Mouse (Mus musculus): ENCODE measurements around the gene Alpl. TPM values are rescaled to one million over a fixed set of nuclear protein-coding genes. Genes with fewer than 3 reads are reported as not detected.

Gene Alpl
- total and polyA plus RNA-seq, 3 experiments: 62.9 to 164 (median 115) TPM

DNA sequence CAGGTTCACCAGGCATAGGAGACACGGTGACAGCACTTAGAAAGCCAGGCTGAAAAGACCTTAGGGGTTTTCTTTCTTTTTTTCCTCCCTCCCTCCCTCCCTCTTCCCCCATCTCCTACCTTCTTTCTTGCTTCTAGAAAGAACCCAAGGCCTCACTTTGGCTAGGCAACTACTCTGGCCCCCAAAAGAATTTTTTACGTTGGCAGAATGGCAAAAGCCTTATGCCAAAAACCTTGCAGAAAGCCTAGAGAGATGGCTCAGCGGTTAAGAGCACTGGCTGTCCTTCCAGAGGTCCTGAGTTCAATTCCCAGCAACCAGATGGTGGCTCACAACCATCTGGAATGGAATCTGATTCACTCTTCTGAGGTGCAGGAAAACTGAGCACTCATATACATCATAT is 31.6 kb downstream of the Alpl start:
- H3K79me2 ChIP-seq (replicated peaks; ENCODE audit: control insufficient read depth, extremely low read depth, insufficient read depth, poor library complexity, severe bottlenecking): peaks cover 39% of the 10 kb centered on the region
- H3K27ac ChIP-seq (ENCODE audit: insufficient read depth, low read depth): peak overlapping the region; percentile 64
- no peak overlapping the region for H3K4me3 ChIP-seq (replicated peaks in 1 of 3; ENCODE audit: low read depth in 2 of 3, low read length in 2 of 3, poor library complexity in 1 of 3)
- TF ChIP-seq USF2 (conservative IDR thresholded peaks at IDR 0.05; ENCODE audit: low read depth, low read length) (no peak), EP300 (IDR thresholded peaks at IDR 0.05; ENCODE audit: low read length) (no peak), ELF1 (IDR thresholded peaks at IDR 0.05; ENCODE audit: low read depth, low read length) (no peak), MEF2A (IDR thresholded peaks at IDR 0.05; ENCODE audit: borderline replicate concordance, low read depth, low read length) (no peak), E2F4 (IDR thresholded peaks at IDR 0.05; ENCODE audit: insufficient replicate concordance, low read depth, low read length) (no peak), ETS1 (conservative IDR thresholded peaks at IDR 0.05; ENCODE audit: low read depth, low read length) (no peak), SIN3A (IDR thresholded peaks at IDR 0.05; ENCODE audit: low read length) (no peak), MAZ (IDR thresholded peaks at IDR 0.05; ENCODE audit: low read depth, low read length) (no peak), RAD21 (IDR thresholded peaks at IDR 0.05; ENCODE audit: low read depth, low read length) (no peak), PAX5 (IDR thresholded peaks at IDR 0.05; ENCODE audit: low read length) (no peak), NELFE (IDR thresholded peaks at IDR 0.05; ENCODE audit: low read depth, low read length) (no peak), HCFC1 (IDR thresholded peaks at IDR 0.05; ENCODE audit: low read depth, low read length) (no peak), MYC (IDR thresholded peaks at IDR 0.05; ENCODE audit: low read depth, low read length) (no peak), ZMIZ1 (IDR thresholded peaks at IDR 0.05; ENCODE audit: low read depth, low read length) (no peak), UBTF (IDR thresholded peaks at IDR 0.05; ENCODE audit: low read depth, low read length) (no peak), ZNF384 (IDR thresholded peaks at IDR 0.05; ENCODE audit: low read depth, low read length) (no peak), NRF1 (IDR thresholded peaks at IDR 0.05; ENCODE audit: low read depth, low read length) (no peak), CTCF (conservative IDR thresholded peaks at IDR 0.05 in 1 of 2, IDR thresholded peaks at IDR 0.05 in 1 of 2; ENCODE audit: low read depth in 2 of 2, low read length in 2 of 2) (no peak), JUND (conservative IDR thresholded peaks at IDR 0.05; ENCODE audit: low read depth, low read length) (no peak)
- H3K27me3 ChIP-seq (replicated peaks): no peaks in the 10 kb centered on the region
- no peak for DNase-seq (ENCODE audit: extremely low read depth)
- dilution Hi-C loops (cut with MboI; ENCODE audit: extremely low pct_ligation_motif_present, extremely low pct_unique_long_range_greater_than_20kb, low sequenced_read_pairs): no loop called here
- no peak overlapping the region for H3K9ac ChIP-seq (ENCODE audit: insufficient read depth, low read depth)
- H3K9me3 ChIP-seq (replicated peaks; ENCODE audit: low read length): no peaks in the 10 kb centered on the region
- in situ Hi-C loops (cut with MboI; ENCODE audit: low pct_ligation_motif_present, low pct_unique_long_range_greater_than_20kb, low sequenced_read_pairs): no loop called here
- H3K4me2 ChIP-seq (ENCODE audit: insufficient read depth, low read depth, poor library complexity, severe bottlenecking): peak overlapping the region; percentile 44; the same call in 1 of the 2 replicates
- peaks cover 13 to 71% of the 10 kb centered on the region in 2 experiments for H3K4me1 ChIP-seq (ENCODE audit: control insufficient read depth in 1 of 2, insufficient read depth in 2 of 2)
- peaks cover 6 to 69% of the 10 kb centered on the region in 2 experiments for H3K36me3 ChIP-seq (replicated peaks in 1 of 2; ENCODE audit: control insufficient read depth in 1 of 2, insufficient read depth in 1 of 2, low read length in 1 of 2)

DNA sequence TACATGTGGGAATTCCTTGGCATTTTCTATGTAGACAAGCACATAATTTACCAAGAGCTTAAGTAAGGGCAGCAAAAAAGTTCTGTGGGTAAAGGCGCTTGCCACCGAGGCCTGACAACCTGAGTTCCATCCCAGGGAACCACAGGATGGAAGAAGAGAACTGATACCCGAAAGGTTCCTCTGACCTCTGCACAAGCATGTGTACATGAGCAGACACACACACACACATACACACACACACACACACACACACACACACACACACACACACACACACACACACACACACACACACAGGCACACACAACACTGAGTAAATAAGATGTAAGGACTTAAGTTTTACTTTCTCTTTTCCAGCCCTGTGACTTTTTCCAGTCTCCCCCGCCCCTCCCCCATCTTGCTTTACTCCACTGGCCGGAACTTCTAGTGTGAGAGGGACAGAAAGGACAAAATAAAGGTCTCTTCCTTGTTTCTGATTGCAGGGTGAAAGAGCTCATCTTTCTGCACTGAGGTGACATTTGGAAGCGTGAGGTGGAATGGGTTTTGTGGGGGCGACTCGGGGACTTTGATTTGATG is 32.2 kb downstream of the Alpl start:
- peak; percentile 46 for DNase-seq (ENCODE audit: extremely low read depth)
- Histone ChIP-seq H3K4me3 (replicated peaks in 1 of 3; ENCODE audit: low read depth in 2 of 3, low read length in 2 of 3, poor library complexity in 1 of 3) (no peak overlapping the region), H3K79me2 (replicated peaks; ENCODE audit: control insufficient read depth, extremely low read depth, insufficient read depth, poor library complexity, severe bottlenecking) (peaks cover 43% of the 10 kb centered on the region), H3K27me3 (replicated peaks) (no peaks in the 10 kb centered on the region), H3K9me3 (replicated peaks; ENCODE audit: low read length) (no peaks in the 10 kb centered on the region), H3K9ac (ENCODE audit: insufficient read depth, low read depth) (no peak overlapping the region), H3K27ac (ENCODE audit: insufficient read depth, low read depth) (peak overlapping the region; percentile 64), H3K36me3 (replicated peaks in 1 of 2; ENCODE audit: control insufficient read depth in 1 of 2, insufficient read depth in 1 of 2, low read length in 1 of 2) (peaks cover 6 to 67% of the 10 kb centered on the region in 2 experiments), H3K4me2 (ENCODE audit: insufficient read depth, low read depth, poor library complexity, severe bottlenecking) (peak overlapping the region; percentile 44), H3K4me1 (ENCODE audit: control insufficient read depth in 1 of 2, insufficient read depth in 2 of 2) (peaks cover 13 to 67% of the 10 kb centered on the region in 2 experiments)
- in situ Hi-C loops (cut with MboI; ENCODE audit: low pct_ligation_motif_present, low pct_unique_long_range_greater_than_20kb, low sequenced_read_pairs): no loop called here
- dilution Hi-C loops (cut with MboI; ENCODE audit: extremely low pct_ligation_motif_present, extremely low pct_unique_long_range_greater_than_20kb, low sequenced_read_pairs): no loop called here
- peak; percentile 48; the same call in 1 of the 2 replicates for TF ChIP-seq MXI1 (IDR thresholded peaks at IDR 0.05; ENCODE audit: low read depth, low read length)
- no peak for TF ChIP-seq RAD21 (IDR thresholded peaks at IDR 0.05; ENCODE audit: low read depth, low read length)
- TF ChIP-seq SIN3A (IDR thresholded peaks at IDR 0.05; ENCODE audit: low read length): peak; percentile 59
- peak; percentile 50; the same call in 1 of the 2 replicates for TF ChIP-seq ELF1 (IDR thresholded peaks at IDR 0.05; ENCODE audit: low read depth, low read length)
- TF ChIP-seq ZNF384 (IDR thresholded peaks at IDR 0.05; ENCODE audit: low read depth, low read length): no peak
- peak; percentile 66; the same call in 1 of the 2 replicates for TF ChIP-seq IRF4 (IDR thresholded peaks at IDR 0.05; ENCODE audit: low read depth, low read length)
- 0 out of 2 replicates have a peak, but pooled peaks have one; percentile 12 for TF ChIP-seq MYC (IDR thresholded peaks at IDR 0.05; ENCODE audit: low read depth, low read length)
- TF ChIP-seq ZC3H11A (IDR thresholded peaks at IDR 0.05; ENCODE audit: low read depth, low read length): no peak
- no peak for TF ChIP-seq MAZ (IDR thresholded peaks at IDR 0.05; ENCODE audit: low read depth, low read length)
- TF ChIP-seq SMC3 (IDR thresholded peaks at IDR 0.05; ENCODE audit: low read depth, low read length): no peak
- TF ChIP-seq E2F4 (IDR thresholded peaks at IDR 0.05; ENCODE audit: insufficient replicate concordance, low read depth, low read length): no peak
- TF ChIP-seq TCF12 (IDR thresholded peaks at IDR 0.05; ENCODE audit: low read depth, low read length): 0 out of 2 replicates have a peak, but pooled peaks have one; percentile 18
- no peak for TF ChIP-seq JUND (conservative IDR thresholded peaks at IDR 0.05; ENCODE audit: low read depth, low read length)
- TF ChIP-seq MAFK (IDR thresholded peaks at IDR 0.05; ENCODE audit: insufficient replicate concordance, low read length): 0 out of 2 replicates have a peak, but pooled peaks have one; percentile 6
- 0 out of 2 replicates have a peak, but pooled peaks have one; percentile 56 for TF ChIP-seq UBTF (IDR thresholded peaks at IDR 0.05; ENCODE audit: low read depth, low read length)
- no peak; the same call in 1 of the 2 replicates for TF ChIP-seq ETS1 (conservative IDR thresholded peaks at IDR 0.05; ENCODE audit: low read depth, low read length)
- no peak for TF ChIP-seq MAX (IDR thresholded peaks at IDR 0.05; ENCODE audit: low read length)
- no peak for TF ChIP-seq MEF2A (IDR thresholded peaks at IDR 0.05; ENCODE audit: borderline replicate concordance, low read depth, low read length)
- TF ChIP-seq USF2 (conservative IDR thresholded peaks at IDR 0.05; ENCODE audit: low read depth, low read length): no peak
- no peak for TF ChIP-seq KAT2A (IDR thresholded peaks at IDR 0.05; ENCODE audit: insufficient replicate concordance, low read length)
- no peak for TF ChIP-seq NRF1 (IDR thresholded peaks at IDR 0.05; ENCODE audit: low read depth, low read length)
- TF ChIP-seq PAX5 (IDR thresholded peaks at IDR 0.05; ENCODE audit: low read length): no peak
- TF ChIP-seq POLR2A (IDR thresholded peaks at IDR 0.05; ENCODE audit: low read depth, low read length): no peak
- no peak for TF ChIP-seq CTCF (conservative IDR thresholded peaks at IDR 0.05 in 1 of 2, IDR thresholded peaks at IDR 0.05 in 1 of 2; ENCODE audit: low read depth in 2 of 2, low read length in 2 of 2)

All from CH12.LX (cell line).